Mouse (Mus musculus): ENCODE measurements at regions not wholly inside any gene's neighbourhood (a gene's known extent, or its start where the extent isn't known, plus 50 kb on each side); places are given as distances from the start of the nearest gene placed in this dataset.

DNA sequence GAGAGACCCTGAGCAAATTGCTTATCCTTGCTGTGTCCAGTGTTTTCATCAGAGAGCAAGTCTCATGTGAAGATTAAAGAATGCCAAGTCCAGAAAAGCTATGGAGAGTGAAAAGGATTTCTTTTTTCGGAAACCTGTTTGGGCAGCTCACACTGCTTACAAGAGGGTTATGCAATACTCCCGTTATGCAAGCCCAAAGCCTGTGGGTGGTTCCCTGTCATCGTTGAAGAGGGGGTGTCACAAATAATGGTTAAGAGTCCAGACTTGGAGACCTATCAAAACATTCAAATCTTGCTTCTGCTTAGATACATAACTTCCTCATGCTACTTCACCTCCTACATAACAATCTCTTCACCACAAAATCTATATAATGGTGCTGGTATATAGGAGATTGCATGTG, 416.0 kb downstream of the Tmem114 start:
- TF ChIP-seq CTCF (IDR thresholded peaks at IDR 0.05; ENCODE audit: low read depth, low read length) (no peak), POLR2A (IDR thresholded peaks at IDR 0.05; ENCODE audit: borderline replicate concordance, low read depth, low read length) (no peak)
